Comparison of ENCODE assay signal across 8 mouse cellular contexts in the genomic region with DNA sequence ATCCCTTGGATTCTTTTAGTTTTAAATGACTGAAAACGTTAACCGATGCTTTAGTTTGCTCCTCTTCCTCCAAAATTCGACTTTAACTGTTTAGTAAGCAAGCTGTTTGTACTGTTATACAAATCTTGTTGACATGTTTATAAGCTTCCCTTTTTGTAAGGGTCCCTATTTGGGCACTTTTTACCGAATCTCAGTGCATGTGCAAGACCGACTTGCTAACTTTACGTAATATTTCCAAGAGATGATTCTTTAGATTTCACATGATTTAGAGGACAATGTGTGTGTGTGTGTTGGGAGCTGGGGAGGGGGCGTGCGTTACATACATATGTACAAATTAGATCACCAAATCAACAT. TPM values are rescaled to one million over a fixed set of nuclear protein-coding genes. Genes with fewer than 3 reads are reported as not detected.
DNase-seq lines count a peak whose midpoint lies in the region; ATAC-seq and TF ChIP-seq lines count a peak whose summit lies in the region.

No protein-coding gene starts in this region.

- H3K9ac ChIP-seq in liver, embryonic 11.5 days (ENCODE audit: low read depth, low read length) = peak overlapping the region; percentile 98
- peak overlapping the region; percentile 90 for H3K9ac ChIP-seq in stomach, postnatal 0 days (ENCODE audit: low read length)

- WGBS in liver, embryonic 11.5 days = 12% methylated on average over 8 of the region's 8 CpGs
- 10% methylated on average over 8 of the region's 8 CpGs for WGBS in stomach, postnatal 0 days

- H3K36me3 ChIP-seq in megakaryocyte, embryonic 14.5 days (replicated peaks; ENCODE audit: low read length) = no peaks in the 10 kb centered on the region
- no peaks in the 10 kb centered on the region for H3K36me3 ChIP-seq in liver, embryonic 11.5 days (ENCODE audit: control insufficient read depth, insufficient read depth, low read length)
- H3K36me3 ChIP-seq in stomach, postnatal 0 days (ENCODE audit: control insufficient read depth, insufficient read depth, low read length) = no peaks in the 10 kb centered on the region

- H3K27ac ChIP-seq in liver, embryonic 11.5 days (ENCODE audit: low read depth, low read length) = peak overlapping the region; percentile 98
- peak overlapping the region; percentile 98 for H3K27ac ChIP-seq in stomach, postnatal 0 days (replicated peaks)

- H3K4me3 ChIP-seq in megakaryocyte, embryonic 14.5 days (replicated peaks) = peak overlapping the region; percentile 99
- peak overlapping the region; percentile 94 for H3K4me3 ChIP-seq in liver, embryonic 11.5 days (ENCODE audit: low read depth, low read length)
- H3K4me3 ChIP-seq in stomach, postnatal 0 days (ENCODE audit: low read depth, low read length) = peak overlapping the region; percentile 94

- TF ChIP-seq CTCF in stomach, postnatal 0 days (IDR thresholded peaks at IDR 0.05; ENCODE audit: low read depth) = no peak

- DNase-seq in cerebellum, postnatal 14 days = no peak
- no peak for DNase-seq in liver, embryonic 11.5 days (ENCODE audit: low spot score)
- no peak for DNase-seq in stomach, postnatal 0 days (ENCODE audit: low spot score)
- no peak for DNase-seq in right cerebral cortex, postnatal 36 days (ENCODE audit: low spot score in 2 of 2)
- no peak for DNase-seq in thymus, postnatal 36 days

- peaks cover 47% of the 10 kb centered on the region for H3K4me1 ChIP-seq in megakaryocyte, embryonic 14.5 days
- peaks cover 20% of the 10 kb centered on the region for H3K4me1 ChIP-seq in liver, embryonic 11.5 days (replicated peaks; ENCODE audit: control insufficient read depth, insufficient read depth, low read length)
- peaks cover 3% of the 10 kb centered on the region; the same call in 1 of the 2 replicates for H3K4me1 ChIP-seq in stomach, postnatal 0 days (replicated peaks; ENCODE audit: control insufficient read depth, insufficient read depth)

- H3K27me3 ChIP-seq in megakaryocyte, embryonic 14.5 days (replicated peaks) = no peaks in the 10 kb centered on the region
- H3K27me3 ChIP-seq in liver, embryonic 11.5 days (replicated peaks; ENCODE audit: control insufficient read depth, insufficient read depth, low read length) = no peaks in the 10 kb centered on the region
- H3K27me3 ChIP-seq in stomach, postnatal 0 days (ENCODE audit: control insufficient read depth, insufficient read depth, low read length) = no peaks in the 10 kb centered on the region

- no peaks in the 10 kb centered on the region for H3K9me3 ChIP-seq in megakaryocyte, embryonic 14.5 days
- H3K9me3 ChIP-seq in liver, embryonic 11.5 days (ENCODE audit: control insufficient read depth, low read length) = no peaks in the 10 kb centered on the region
- H3K9me3 ChIP-seq in stomach, postnatal 0 days (ENCODE audit: control insufficient read depth, low read length) = no peaks in the 10 kb centered on the region

- H3K4me2 ChIP-seq in liver, embryonic 11.5 days = peak overlapping the region; percentile 83
- H3K4me2 ChIP-seq in stomach, postnatal 0 days (replicated peaks; ENCODE audit: low read depth) = peak overlapping the region; percentile 62

- 0 out of 2 replicates have a peak, but pooled peaks have one; percentile 2 for ATAC-seq in cerebellum, adult (ENCODE audit: insufficient number of reproducible peaks, low FRiP score, low TSS enrichment)
- ATAC-seq in megakaryocyte, adult 5-6 weeks (ENCODE audit: poor library complexity, severe bottlenecking) = no peak
- no peak for ATAC-seq in liver, embryonic 11.5 days (replicated peaks; ENCODE audit: low FRiP score)
- no peak for ATAC-seq in stomach, postnatal 0 days (ENCODE audit: low FRiP score, low TSS enrichment)

- TF ChIP-seq EP300 in stomach, postnatal 0 days (optimal IDR thresholded peaks at IDR 0.05) = no peak

RNA-seq across cellular contexts. Expression of a gene that starts 0.9 kb away (rescaled TPM):
- polyA plus RNA-seq in megakaryocyte, embryonic 14.5 days (2012; ENCODE audit: insufficient read depth, low replicate concordance) = 9.9 and 12.6 TPM in 2 replicates
- 23.8 and 30.0 TPM in 2 replicates for total RNA-seq in megakaryocyte, adult 5-6 weeks (2015)
- total RNA-seq in megakaryocyte, adult 5-6 weeks (2017) = 20.4 and 26.6 TPM in 2 replicates
- polyA plus RNA-seq in liver, embryonic 11.5 days (2014; fragmentation: Nextera tagmentation; extraction: Ambion mirVana) = 52.4 and 55.1 TPM in 2 replicates
- 34.3 and 35.6 TPM in 2 replicates for polyA plus RNA-seq in stomach, postnatal 0 days (2015; fragmentation: Nextera tagmentation; extraction: Ambion mirVana)

RNA-seq across cellular contexts. Expression of a gene that starts 17.1 kb away (rescaled TPM):
- polyA plus RNA-seq in megakaryocyte, embryonic 14.5 days (2012; ENCODE audit: insufficient read depth, low replicate concordance) = 101 and 115 TPM in 2 replicates
- 16.1 and 19.9 TPM in 2 replicates for total RNA-seq in megakaryocyte, adult 5-6 weeks (2015)
- 24.2 and 32.9 TPM in 2 replicates for total RNA-seq in megakaryocyte, adult 5-6 weeks (2017)
- 83.7 and 90.3 TPM in 2 replicates for polyA plus RNA-seq in liver, embryonic 11.5 days (2014; fragmentation: Nextera tagmentation; extraction: Ambion mirVana)
- 200 and 217 TPM in 2 replicates for polyA plus RNA-seq in stomach, postnatal 0 days (2015; fragmentation: Nextera tagmentation; extraction: Ambion mirVana)
